Mouse (Mus musculus) retina, postnatal 1 day (tissue): ENCODE measurements at regions not wholly inside any gene's neighbourhood (a gene's known extent, or its start where the extent isn't known, plus 50 kb on each side); places are given as distances from the start of the nearest gene placed in this dataset.

ENCODE experiments used
- DNase-seq: peaks from one replicate; pipeline ENCODE4 v3.0.0-alpha.2; 2012

DNA sequence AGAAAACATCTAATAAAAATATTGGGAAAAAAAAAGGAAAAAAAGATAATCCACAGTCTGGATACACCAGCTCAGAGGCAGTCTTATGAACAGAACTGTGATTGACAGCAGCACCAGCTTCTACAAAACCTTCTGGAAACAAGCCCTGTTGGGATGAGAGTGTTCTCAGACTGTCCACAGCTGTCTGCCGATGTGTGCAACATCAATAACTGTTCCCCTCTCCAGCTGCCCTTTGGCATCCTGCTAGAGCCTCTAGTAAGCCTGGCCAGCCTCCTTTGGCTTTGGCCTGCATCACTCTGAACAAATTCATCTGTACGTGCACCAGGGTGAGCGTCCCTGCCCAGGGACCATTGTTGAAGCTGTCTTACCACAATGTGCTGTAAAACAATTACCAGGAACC is 137.0 kb upstream of the Irs2 start:
- no peak for DNase-seq

DNA sequence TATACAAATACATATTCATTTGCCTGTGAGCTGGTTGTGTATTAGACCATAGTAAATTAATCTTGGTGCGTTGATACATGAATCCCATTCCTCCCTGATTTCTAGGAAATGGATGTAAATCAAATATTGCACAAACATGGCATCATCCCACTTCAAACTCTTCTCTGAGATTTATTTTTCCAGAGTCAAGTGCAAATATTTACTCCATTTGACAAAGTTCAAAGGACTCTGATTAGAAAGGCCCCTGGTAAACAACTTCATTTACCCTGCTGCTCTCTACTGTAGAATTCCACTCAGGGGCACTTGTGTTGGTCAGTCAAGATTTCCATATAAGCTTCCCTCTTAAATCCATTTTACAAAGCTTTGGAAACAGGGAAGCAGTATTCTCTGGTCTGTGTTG is 132.3 kb upstream of the Irs2 start:
- DNase-seq = no peak

- no peak for DNase-seq
Observed at GRCm38 (mm10) chr8:11139294-11139693, 131.0 kb upstream of the Irs2 start.

DNA sequence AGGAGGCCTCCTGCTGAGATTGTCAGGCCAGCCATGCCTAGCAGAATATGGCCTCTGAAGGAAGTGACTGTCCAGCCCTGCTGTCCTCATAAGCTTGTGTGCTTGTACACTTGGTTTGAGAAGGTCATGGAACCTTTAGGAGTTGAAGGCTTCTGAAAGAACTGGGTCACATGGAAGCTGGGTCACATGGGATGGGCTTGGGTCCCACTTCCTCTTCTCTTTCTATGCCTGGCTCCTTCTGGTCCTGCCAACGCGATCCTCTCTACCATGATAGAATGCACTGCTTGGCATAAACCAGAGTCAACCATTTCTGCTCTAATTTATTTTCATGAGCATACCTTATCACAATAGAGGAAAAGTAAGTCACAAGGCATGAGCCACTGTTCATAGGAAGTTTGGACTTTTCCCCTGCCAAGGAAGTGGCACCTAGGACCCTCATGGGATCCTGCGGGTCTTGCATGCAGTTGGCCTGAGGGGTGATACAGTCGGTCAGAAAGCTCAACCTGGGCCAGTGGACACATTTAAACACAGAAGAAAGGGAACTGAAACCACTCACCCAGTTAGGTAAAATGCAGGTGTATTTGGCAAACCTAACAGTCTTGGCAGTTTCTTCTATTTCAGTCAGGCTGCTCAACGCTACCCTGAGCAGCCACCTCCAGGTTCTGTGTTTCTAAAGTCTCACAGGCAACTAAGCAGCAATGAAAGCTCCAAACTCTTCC is 130.2 kb upstream of the Irs2 start:
- DNase-seq = no peak

DNA sequence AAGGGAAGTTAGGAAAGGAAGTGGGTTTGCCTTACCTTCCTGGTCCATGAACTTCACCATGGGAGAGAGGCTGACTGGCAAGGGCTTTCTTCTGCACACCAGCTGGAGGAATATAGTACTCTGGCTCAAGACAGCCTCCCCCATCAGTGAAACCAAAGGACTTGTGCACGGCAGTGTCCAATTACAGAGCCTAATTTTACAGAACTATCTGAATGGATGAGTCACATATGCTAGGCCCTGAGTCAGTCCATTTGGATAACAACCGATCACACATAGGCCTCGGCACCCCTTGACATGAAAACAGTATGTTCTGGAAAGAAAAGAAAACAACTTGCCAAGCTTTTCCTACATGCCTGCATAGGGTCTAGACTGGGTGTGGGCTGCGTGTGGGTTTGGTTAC is 128.3 kb upstream of the Irs2 start:
- DNase-seq = no peak

GRCm38 (mm10) chr8:11135135-11135534 is 126.9 kb upstream of the Irs2 start:
- DNase-seq = no peak

DNA sequence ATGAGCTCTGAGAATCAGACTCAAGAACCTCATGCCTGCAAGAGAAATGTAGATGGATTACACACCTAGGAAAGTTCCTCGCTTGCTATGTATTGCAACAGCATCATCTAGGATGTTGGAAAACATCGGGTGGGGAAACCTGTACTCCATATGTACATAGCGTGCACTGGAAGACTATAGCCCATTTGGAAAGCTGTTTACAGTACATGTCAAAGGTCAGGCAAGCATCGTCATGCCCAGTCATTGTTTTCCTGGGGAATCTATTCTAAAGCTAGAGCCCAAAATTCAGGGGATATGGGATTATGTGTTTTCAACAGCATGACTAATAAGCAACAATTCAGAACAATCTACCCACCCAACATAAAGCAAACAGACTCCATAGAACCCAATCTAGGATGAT is 126.3 kb upstream of the Irs2 start:
- no peak for DNase-seq

GRCm38 (mm10) chr8:11119030-11119634 is 110.9 kb upstream of the Irs2 start:
- DNase-seq = peak; percentile 73

- peak; percentile 77 for DNase-seq
Observed at GRCm38 (mm10) chr8:11116534-11116933, 108.3 kb upstream of the Irs2 start.

GRCm38 (mm10) chr8:11115210-11115609 is 107.0 kb upstream of the Irs2 start:
- DNase-seq = no peak

DNA sequence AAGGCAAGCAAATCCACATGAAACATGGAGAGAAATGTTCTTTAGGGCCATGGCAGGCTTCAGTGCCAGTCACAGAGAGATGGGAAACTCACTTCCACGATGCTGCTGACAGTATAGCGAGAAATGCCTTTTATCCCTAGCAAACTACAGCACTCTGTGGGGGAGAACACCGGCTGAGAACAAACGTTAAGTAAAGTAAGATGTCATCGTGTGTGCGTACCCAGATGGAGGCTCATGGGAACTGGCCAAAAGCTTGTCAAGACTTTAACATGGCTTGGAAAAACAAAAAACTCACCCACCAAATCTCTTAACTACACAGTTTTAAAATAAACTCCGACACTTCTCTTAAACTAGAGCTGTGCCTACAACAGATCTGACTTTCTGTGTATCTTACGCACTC is 106.3 kb upstream of the Irs2 start:
- DNase-seq = no peak

DNA sequence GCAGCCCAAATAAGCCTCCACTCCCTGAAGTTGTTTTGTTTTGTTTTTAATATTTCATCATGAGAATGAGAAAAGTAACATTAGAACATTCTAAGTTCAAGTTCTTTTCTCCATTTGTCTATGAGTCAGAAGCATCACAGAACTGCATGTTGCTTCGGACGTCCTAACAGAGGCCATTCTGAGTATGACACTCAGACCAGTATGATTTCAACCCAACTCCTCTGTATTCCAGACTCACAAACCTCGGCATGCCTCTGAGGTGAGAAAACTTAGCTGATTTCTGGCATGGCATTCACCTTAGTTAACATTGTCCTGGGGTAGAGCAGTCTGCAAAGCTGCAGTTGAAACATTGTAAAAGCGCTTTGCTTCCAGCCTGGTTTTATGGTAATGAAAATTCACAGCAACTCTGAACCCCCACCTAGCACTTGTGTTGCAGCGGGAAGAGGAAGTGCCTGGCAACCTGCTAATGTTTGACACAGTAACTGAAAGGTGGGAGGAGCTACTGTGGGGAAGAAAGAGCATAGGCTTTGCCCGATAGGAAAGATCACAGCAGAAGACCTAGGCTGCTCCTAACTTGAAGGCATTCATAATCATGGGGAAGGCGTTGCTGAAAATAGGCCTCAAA is 104.8 kb upstream of the Irs2 start:
- no peak for DNase-seq

GRCm38 (mm10) chr8:11111987-11112386 is 103.7 kb upstream of the Irs2 start:
- no peak for DNase-seq

GRCm38 (mm10) chr8:11107435-11107834 is 99.2 kb upstream of the Irs2 start:
- no peak for DNase-seq

- DNase-seq = no peak
Observed at GRCm38 (mm10) chr8:11107021-11107420, 98.8 kb upstream of the Irs2 start.

GRCm38 (mm10) chr8:11103745-11104607 is 95.7 kb upstream of the Irs2 start:
- no peak for DNase-seq

GRCm38 (mm10) chr8:11100310-11100709 is 92.1 kb upstream of the Irs2 start:
- no peak for DNase-seq

- no peak for DNase-seq
Observed at GRCm38 (mm10) chr8:11099591-11099855, 91.3 kb upstream of the Irs2 start.

- no peak for DNase-seq
Observed at GRCm38 (mm10) chr8:11098790-11099590, 90.7 kb upstream of the Irs2 start.

DNA sequence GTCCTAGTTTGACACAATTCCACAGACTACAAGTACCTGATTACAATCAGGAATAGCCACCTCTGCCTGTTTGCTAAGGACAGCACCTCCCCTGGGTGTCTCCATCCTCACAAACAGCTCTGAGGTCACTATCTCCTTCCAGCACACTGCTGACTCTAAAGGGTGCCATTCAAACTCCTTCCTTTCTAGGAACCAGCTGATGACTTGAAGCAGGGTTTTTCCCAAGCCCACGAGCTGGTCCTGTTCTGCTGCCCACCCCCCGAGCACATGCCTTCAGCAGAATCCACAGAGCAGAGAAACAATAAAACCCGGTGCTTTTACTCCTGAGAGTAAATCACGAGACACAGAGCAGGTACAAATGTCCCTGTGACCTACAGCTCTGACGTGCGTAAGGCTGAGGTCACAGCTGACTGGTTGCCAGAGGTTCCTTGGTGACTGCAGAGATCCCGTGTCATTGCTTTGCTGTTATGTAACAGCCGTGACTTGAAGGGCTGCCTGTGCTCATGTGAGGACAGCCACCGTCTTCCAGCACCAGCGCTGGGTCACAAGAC is 90.0 kb upstream of the Irs2 start:
- no peak for DNase-seq

GRCm38 (mm10) chr8:11097813-11098212 is 89.6 kb upstream of the Irs2 start:
- DNase-seq = no peak

DNA sequence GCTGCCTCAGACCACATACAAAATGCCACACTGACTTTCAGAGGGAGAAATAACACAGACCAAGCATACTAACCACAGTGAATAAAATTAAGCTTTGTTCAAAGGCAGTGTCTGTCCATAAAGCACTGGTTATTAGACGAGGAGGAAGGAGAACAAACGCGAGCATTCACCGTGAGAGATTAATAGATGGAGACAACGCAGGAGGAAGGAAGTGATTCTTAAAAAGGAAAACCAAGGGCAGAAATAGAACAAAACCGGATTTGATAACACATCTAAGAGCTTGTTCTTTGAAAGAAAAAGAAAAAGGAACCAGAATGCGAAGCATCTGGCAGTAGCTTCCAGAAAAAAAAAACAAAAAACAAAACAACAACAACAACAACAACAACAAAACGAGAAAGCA is 86.3 kb upstream of the Irs2 start:
- DNase-seq = peak; percentile 11

GRCm38 (mm10) chr8:11092348-11092747 is 84.1 kb upstream of the Irs2 start:
- DNase-seq = no peak
